Mouse (Mus musculus): Measurements from ENCODE around the gene Gm6588. TPM values are rescaled to one million over a fixed set of nuclear protein-coding genes. Genes with fewer than 3 reads are reported as not detected.

Gm6588 gene
- polyA plus RNA-seq, 1 experiment from 2014 or later = not detected

DNA sequence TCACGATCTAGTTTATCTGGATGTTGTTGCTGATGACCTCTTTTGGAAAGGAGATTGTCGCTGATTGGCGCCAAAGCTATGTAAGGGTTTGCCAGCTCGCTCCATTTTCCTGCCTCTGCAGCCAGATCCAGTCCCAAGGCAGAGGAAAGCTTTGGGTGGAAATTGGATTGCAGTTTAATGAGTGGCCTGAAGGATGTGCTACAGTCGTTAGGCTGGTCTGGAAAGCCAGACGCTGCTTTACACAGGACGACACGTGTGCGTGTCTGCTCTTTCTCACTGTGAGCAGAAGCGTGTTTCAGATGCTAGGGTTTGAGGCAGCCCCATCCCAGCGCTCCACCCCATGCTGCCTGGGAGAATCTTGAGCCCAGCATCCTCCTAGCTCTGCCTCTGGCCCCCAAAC, 42.3 kb downstream of the Gm6588 start:
- ATAC-seq = no peak

DNA sequence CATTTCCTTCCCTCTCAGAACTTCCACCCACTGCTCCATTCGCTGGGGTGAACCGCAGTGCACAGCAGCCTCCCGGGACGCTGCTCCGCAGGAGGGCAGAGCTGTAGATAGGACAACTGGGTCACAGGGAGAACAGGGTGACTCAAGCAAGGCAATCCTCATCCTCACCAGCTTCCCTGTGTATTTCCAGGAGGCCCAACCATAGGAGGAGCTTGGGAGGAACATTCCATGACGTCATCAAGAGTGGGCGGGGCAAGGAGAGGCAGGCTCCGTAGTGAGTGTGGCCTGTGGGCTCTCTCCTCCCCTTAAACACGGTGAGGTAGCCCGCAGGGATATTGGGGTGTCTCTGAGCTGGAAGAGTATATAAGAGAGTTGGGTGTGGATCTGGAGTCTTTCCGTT, 44.3 kb downstream of the Gm6588 start:
- no peaks in the 10 kb centered on the region for H3K27me3 ChIP-seq (ENCODE audit: insufficient read depth, low read length)
- no peak overlapping the region for H3K4me2 ChIP-seq (ENCODE audit: low read depth, low read length)
- 32% methylated on average over 11 of the region's 11 CpGs for WGBS (ENCODE audit: insufficient replicate concordance)
- ATAC-seq (no peak), DNase-seq (peak; percentile 36)
- no peak for TF ChIP-seq CTCF (IDR thresholded peaks at IDR 0.05; ENCODE audit: low read depth)
- TF ChIP-seq EP300 (IDR thresholded peaks at IDR 0.05; ENCODE audit: low read depth) = no peak
- H3K9me3 ChIP-seq (ENCODE audit: low read length) = no peaks in the 10 kb centered on the region
- H3K36me3 ChIP-seq (replicated peaks; ENCODE audit: insufficient read depth, low read length) = no peaks in the 10 kb centered on the region
- H3K9ac ChIP-seq (replicated peaks) = no peak overlapping the region
- no peaks in the 10 kb centered on the region for H3K4me1 ChIP-seq (ENCODE audit: insufficient read depth)
- no peak overlapping the region for H3K27ac ChIP-seq (ENCODE audit: low read depth)
- no peak overlapping the region for H3K4me3 ChIP-seq (ENCODE audit: low read depth, low read length)

More for the DNA sequence above, 42.3 kb downstream of the Gm6588 start:
- Histone ChIP-seq H3K36me3 (replicated peaks; ENCODE audit: insufficient read depth, low read length) (no peaks in the 10 kb centered on the region), H3K9me3 (ENCODE audit: low read length) (no peaks in the 10 kb centered on the region), H3K4me3 (ENCODE audit: low read depth, low read length) (no peak overlapping the region), H3K4me1 (ENCODE audit: insufficient read depth) (no peaks in the 10 kb centered on the region), H3K9ac (replicated peaks) (no peak overlapping the region), H3K27me3 (ENCODE audit: insufficient read depth, low read length) (no peaks in the 10 kb centered on the region), H3K27ac (ENCODE audit: low read depth) (no peak overlapping the region), H3K4me2 (ENCODE audit: low read depth, low read length) (no peak overlapping the region)
- 50% methylated on average over 11 of the region's 11 CpGs for WGBS (ENCODE audit: insufficient replicate concordance)
- no peak for TF ChIP-seq CTCF (IDR thresholded peaks at IDR 0.05; ENCODE audit: low read depth)
- no peak for TF ChIP-seq EP300 (IDR thresholded peaks at IDR 0.05; ENCODE audit: low read depth)
- DNase-seq = no peak

DNA sequence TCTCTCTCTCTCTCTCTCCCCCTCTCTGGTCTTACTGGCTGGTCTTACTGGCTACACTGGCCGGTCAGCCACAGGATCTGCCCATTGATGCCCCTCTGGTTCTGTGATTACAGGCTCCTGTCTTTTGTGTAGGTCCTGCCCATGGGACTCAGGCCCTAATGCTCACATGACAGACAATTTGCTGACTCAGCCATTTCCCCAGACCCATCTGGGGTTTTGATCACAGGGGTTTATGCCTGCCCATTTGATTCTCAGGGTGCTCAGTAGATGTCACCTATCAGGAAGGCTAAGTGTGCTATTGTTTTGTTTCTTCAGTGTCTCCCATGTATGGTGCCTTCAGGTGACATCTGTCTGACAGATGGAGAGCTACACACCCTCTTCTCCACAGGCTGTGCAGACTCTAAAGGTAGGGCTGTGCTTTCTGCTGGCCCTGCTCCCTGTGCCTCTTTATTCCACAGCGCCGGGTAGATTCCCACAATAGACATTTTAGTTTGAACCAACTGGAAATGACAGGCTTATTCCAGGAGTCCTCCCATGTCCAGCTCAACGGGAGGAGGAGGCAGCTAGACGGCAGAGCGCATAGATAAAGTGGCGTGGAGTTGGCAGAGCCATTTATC, 47.6 kb downstream of the Gm6588 start:
- no peak for TF ChIP-seq EP300 (IDR thresholded peaks at IDR 0.05; ENCODE audit: low read depth)
- TF ChIP-seq CTCF (IDR thresholded peaks at IDR 0.05; ENCODE audit: low read depth) = no peak
- Histone ChIP-seq H3K27me3 (ENCODE audit: insufficient read depth, low read length) (no peaks in the 10 kb centered on the region), H3K4me1 (ENCODE audit: insufficient read depth) (no peaks in the 10 kb centered on the region), H3K36me3 (replicated peaks; ENCODE audit: insufficient read depth, low read length) (no peaks in the 10 kb centered on the region), H3K9ac (replicated peaks) (no peak overlapping the region), H3K4me3 (ENCODE audit: low read depth, low read length) (no peak overlapping the region), H3K9me3 (ENCODE audit: low read length) (no peaks in the 10 kb centered on the region), H3K4me2 (ENCODE audit: low read depth, low read length) (no peak overlapping the region), H3K27ac (ENCODE audit: low read depth) (no peak overlapping the region)
- DNase-seq (no peak), ATAC-seq (no peak)
- 70% methylated on average over 7 of the region's 7 CpGs for WGBS (ENCODE audit: insufficient replicate concordance)

DNA sequence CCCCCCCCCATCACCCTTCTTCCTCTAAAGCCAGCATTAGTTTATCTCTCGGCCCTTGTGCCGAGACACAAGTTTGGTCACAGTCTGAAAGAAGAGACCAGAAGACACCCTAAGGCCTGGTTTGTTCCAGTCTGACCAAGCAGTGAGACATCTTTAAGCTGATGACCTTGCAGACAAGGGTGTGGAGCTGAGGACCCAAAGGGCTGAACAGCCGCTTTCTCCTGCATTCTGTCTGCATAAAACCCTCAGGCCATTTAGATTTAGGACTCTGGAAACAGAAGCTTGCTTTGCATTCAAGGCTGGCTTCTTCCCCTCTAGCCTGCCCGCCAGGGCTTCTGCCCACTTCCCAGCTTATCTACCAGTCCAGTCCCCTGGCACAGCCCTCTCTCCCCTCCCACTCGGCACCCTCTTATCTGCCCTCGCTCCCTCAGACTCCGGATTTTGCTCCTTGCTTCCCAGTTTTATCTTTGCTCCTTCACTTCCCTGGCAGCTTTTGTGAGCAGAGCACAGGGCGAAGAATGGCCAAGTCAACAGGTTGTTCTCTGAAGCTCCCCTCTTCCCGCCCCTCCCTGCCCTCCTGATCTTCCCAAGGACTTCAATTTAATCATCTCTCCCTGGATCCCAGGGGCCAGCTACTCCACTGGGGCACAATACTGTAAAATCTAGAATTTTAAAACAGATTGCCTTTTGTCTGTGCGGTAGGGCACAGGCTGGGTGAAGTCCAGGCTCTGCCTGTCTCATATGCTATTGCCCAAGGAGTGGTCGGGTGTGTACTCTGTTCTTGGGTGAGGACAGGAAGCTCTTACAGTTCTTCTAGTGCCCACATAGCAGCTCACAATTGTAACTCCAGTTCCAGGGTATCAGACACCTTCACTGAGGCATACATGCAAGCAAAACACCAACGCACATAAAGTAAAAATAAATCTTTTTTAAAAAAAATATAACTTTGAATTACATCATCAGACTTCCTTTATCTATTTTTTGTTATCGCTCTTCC, 50.0 kb downstream of the Gm6588 start:
- no peaks in the 10 kb centered on the region for H3K36me3 ChIP-seq (replicated peaks; ENCODE audit: insufficient read depth, low read length)
- H3K4me1 ChIP-seq (ENCODE audit: insufficient read depth) = no peaks in the 10 kb centered on the region
- no peak overlapping the region for H3K9ac ChIP-seq (replicated peaks)
- no peaks in the 10 kb centered on the region for H3K9me3 ChIP-seq (ENCODE audit: low read length)
- H3K27ac ChIP-seq (ENCODE audit: low read depth) = no peak overlapping the region
- WGBS (ENCODE audit: insufficient replicate concordance) = 50% methylated on average over 13 of the region's 13 CpGs
- H3K4me3 ChIP-seq (ENCODE audit: low read depth, low read length) = no peak overlapping the region
- no peaks in the 10 kb centered on the region for H3K27me3 ChIP-seq (ENCODE audit: insufficient read depth, low read length)
- H3K4me2 ChIP-seq (ENCODE audit: low read depth, low read length) = no peak overlapping the region
- DNase-seq (no peak), ATAC-seq (no peak)
- TF ChIP-seq CTCF (IDR thresholded peaks at IDR 0.05; ENCODE audit: low read depth) (no peak), EP300 (IDR thresholded peaks at IDR 0.05; ENCODE audit: low read depth) (no peak)

DNA sequence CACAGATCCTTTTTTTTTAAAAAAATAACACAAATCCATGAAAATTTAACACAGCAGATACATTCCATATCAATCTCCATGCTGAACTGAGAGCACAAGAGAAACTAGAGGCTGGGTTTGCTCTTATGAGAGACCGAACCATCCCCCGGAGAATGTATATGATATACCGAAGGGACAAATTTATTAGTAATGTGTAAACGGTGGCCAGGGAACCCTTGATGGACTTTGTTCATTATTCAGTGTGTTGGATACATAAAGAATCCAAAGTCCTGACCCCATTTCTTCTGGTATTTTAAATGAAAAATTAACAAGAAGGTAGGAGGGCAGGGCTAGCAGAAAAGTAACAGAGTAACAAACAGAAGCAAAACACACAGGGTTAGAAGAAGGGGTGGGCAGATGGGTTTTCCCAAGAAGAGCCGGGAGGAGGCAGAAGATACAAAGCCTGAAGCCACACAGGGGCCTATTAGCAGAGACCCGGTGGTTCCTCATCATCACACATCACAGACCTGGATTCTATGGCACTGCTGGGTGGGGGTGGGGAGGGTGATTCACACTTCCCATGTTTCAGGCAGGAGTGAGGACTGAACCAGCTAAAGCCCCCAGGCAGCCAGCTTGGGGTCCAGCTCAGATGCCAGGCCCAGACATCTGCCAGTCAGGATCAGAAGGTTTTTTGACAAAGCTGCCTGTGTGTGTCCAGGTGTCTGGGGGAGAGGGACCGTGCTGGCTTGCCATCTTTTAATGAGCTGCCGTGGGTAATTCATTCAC, 50.9 kb downstream of the Gm6588 start:
- H3K9me3 ChIP-seq (ENCODE audit: low read length) = no peaks in the 10 kb centered on the region
- no peaks in the 10 kb centered on the region for H3K4me1 ChIP-seq (ENCODE audit: insufficient read depth)
- H3K27me3 ChIP-seq (ENCODE audit: insufficient read depth, low read length) = no peaks in the 10 kb centered on the region
- H3K9ac ChIP-seq (replicated peaks) = no peak overlapping the region
- DNase-seq (no peak), ATAC-seq (no peak)
- TF ChIP-seq EP300 (IDR thresholded peaks at IDR 0.05; ENCODE audit: low read depth) = no peak
- no peak for TF ChIP-seq CTCF (IDR thresholded peaks at IDR 0.05; ENCODE audit: low read depth)
- WGBS (ENCODE audit: insufficient replicate concordance) = 56% methylated on average over 8 of the region's 8 CpGs
- H3K36me3 ChIP-seq (replicated peaks; ENCODE audit: insufficient read depth, low read length) = no peaks in the 10 kb centered on the region
- no peak overlapping the region for H3K4me3 ChIP-seq (ENCODE audit: low read depth, low read length)
- no peak overlapping the region for H3K27ac ChIP-seq (ENCODE audit: low read depth)
- no peak overlapping the region for H3K4me2 ChIP-seq (ENCODE audit: low read depth, low read length)

Other genes with a start within 250 kb of the Gm6588 start
- 0.59 and 0.86 TPM in 2 replicates for gene Cryba4, start 196.9 kb upstream of the Gm6588 start, polyA plus RNA-seq (2015; fragmentation: Nextera tagmentation; extraction: Ambion mirVana)
- 0.33 TPM in 1 of 2 replicates, not detected in the other for gene Crybb1, start 193.6 kb upstream of the Gm6588 start, polyA plus RNA-seq (2015; fragmentation: Nextera tagmentation; extraction: Ambion mirVana)
- gene Tpst2, start 172.7 kb upstream of the Gm6588 start, polyA plus RNA-seq (2015; fragmentation: Nextera tagmentation; extraction: Ambion mirVana) = 34.5 and 36.2 TPM in 2 replicates
- gene Tfip11, start 123.1 kb upstream of the Gm6588 start, polyA plus RNA-seq (2015; fragmentation: Nextera tagmentation; extraction: Ambion mirVana) = 6.7 and 8.0 TPM in 2 replicates
- gene Srrd, start 106.4 kb upstream of the Gm6588 start, polyA plus RNA-seq (2015; fragmentation: Nextera tagmentation; extraction: Ambion mirVana) = 9.4 and 10.6 TPM in 2 replicates
- 11.5 and 12.5 TPM in 2 replicates for gene Hps4, start 106.3 kb upstream of the Gm6588 start, polyA plus RNA-seq (2015; fragmentation: Nextera tagmentation; extraction: Ambion mirVana)
- 0.16 and 0.17 TPM in 2 replicates for gene Gm6583, start 93.4 kb upstream of the Gm6588 start, polyA plus RNA-seq (2015; fragmentation: Nextera tagmentation; extraction: Ambion mirVana)
- gene Asphd2, start 54.6 kb upstream of the Gm6588 start, polyA plus RNA-seq (2015; fragmentation: Nextera tagmentation; extraction: Ambion mirVana) = 0.21 TPM in 1 of 2 replicates, not detected in the other
- not detected in 2 replicates for gene Sez6l, start 127.8 kb downstream of the Gm6588 start, polyA plus RNA-seq (2015; fragmentation: Nextera tagmentation; extraction: Ambion mirVana)

Measured in liver, postnatal 0 days (tissue).